Mouse (Mus musculus) cerebellum, adult (tissue): ENCODE results near the gene Itpr3.

Source experiments
- ATAC-seq: cut with Nextera tagmentation; 2 replicates; pipeline ENCODE4 v1.9.2; 2017; ENCODE audit warnings: mild to moderate bottlenecking, moderate library complexity, mixed read lengths; ENCODE audit not compliant: insufficient number of reproducible peaks, low FRiP score, low TSS enrichment

Gene Itpr3

GRCm38 (mm10) chr17:27134187-27134586 is 77.1 kb downstream of the Itpr3 start:
- ATAC-seq, result no peak

DNA sequence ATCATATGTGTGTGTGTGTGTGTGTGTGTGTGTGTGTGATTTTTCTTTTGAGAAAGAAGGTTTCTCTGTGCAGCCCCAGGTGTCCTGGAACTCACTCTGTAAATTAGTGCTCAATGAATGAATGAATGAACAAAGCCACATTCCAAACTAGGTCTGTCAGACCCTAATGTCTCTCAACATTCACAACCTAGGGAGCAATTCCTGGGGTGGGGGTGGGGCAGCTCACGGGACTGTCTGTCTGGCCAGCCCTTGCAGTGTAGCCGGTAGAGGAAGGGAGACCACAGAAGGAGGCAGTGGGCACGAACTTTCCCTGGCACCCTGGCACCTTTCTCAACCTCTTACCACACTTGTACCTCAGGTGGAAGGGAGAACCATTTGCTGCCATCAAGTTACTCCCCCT is 77.6 kb downstream of the Itpr3 start:
- no peak for ATAC-seq

GRCm38 (mm10) chr17:27138396-27138795 is 81.3 kb downstream of the Itpr3 start:
- no peak for ATAC-seq

DNA sequence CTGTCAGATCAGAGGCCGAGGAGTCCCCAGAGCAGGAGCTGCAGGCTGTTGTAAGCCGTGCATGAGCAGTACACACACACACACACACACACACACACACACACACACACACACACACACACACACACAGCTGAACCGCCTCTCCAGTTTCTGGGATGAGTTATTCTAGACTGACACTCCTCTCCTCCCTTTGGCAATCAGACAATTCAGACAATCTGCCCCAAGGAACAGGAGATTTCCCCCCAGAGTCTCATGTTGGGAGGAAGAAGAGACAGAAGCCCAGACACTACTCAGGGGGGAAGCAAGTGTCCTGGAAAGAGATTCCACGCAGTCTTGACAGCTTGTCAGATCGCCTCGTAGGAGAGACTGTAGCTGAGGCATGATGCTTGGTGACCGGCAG is 82.2 kb downstream of the Itpr3 start:
- ATAC-seq, result no peak

DNA sequence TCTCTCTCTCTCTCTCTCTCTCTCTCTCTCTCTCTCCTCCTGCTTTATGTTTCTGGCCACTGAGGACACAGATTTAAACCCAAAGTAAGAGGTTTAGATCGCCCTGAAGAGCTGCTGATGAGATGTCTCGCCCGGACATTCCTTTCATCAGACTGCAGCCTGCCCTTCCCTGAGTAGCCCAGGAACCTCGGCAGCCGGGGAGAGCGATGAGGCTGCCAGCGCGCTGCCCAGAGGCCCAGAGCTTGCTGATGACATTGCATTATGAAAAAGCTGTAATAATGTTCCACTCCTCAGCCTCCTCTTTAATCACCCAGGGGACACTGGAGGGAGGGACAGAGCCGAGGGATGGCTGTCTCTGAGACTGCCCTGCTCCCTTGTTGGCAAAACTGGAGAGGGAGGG is 83.2 kb downstream of the Itpr3 start:
- no peak for ATAC-seq

GRCm38 (mm10) chr17:27141971-27142450 is 84.9 kb downstream of the Itpr3 start:
- ATAC-seq, result no peak

- no peak for ATAC-seq
Observed at GRCm38 (mm10) chr17:27144152-27144551, 87.0 kb downstream of the Itpr3 start.

DNA sequence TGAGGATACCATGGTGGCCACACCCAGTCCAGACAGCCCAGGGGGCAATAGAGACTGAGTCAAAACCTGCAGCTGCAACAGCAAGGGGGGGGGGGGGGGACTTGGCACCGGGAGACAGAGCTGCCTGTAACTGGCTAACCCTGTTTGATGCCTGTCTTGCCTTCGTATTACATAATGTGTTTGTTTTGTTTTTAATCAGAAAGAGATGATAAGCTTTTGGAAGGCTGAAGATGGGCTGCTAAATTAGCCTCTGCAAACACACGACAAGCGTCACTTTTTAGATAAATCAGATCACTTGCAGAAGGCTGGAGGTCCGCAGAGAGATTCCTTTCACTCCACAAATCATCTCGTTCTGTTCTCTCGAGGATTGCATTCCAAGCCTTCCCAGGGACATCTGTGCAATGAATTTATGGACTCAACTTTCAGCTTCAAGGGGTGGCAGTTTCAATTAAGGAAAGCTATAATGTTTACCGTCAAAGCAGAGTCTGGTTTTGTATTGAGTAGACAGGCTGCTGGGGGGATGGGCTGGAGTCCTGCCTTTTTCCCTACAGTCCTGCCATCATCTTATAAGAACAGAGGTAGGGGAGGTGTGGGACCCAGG is 89.3 kb downstream of the Itpr3 start:
- no peak for ATAC-seq

- ATAC-seq, result no peak
Observed at GRCm38 (mm10) chr17:27150871-27151270, 93.8 kb downstream of the Itpr3 start.

DNA sequence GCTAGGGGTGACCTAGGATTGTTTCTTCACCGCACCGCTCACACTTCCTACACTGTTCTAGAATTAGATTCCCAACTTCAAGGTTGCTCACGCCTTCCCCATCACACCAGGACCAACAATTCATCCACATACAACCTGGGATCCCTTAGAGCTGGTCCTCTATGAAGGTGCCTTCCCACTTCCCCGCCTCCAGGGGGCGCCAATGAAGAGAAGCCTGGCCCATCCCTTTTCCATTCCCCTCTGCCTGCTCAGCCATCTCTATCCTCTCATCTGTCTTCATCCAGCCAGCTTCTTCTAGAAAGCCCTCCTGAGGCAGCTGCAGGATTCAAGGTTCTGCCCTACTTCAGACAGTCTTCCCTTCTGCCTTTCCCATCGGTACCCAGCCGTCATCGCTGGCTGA is 94.3 kb downstream of the Itpr3 start:
- ATAC-seq, result no peak

- no peak for ATAC-seq
Observed at GRCm38 (mm10) chr17:27152976-27153723, 96.0 kb downstream of the Itpr3 start.

GRCm38 (mm10) chr17:27153773-27154193 is 96.7 kb downstream of the Itpr3 start:
- no peak for ATAC-seq

GRCm38 (mm10) chr17:27154256-27154655 is 97.2 kb downstream of the Itpr3 start:
- peak; percentile 58; the same call in 1 of the 2 replicates for ATAC-seq

GRCm38 (mm10) chr17:27154881-27155280 is 97.8 kb downstream of the Itpr3 start:
- no peak for ATAC-seq

DNA sequence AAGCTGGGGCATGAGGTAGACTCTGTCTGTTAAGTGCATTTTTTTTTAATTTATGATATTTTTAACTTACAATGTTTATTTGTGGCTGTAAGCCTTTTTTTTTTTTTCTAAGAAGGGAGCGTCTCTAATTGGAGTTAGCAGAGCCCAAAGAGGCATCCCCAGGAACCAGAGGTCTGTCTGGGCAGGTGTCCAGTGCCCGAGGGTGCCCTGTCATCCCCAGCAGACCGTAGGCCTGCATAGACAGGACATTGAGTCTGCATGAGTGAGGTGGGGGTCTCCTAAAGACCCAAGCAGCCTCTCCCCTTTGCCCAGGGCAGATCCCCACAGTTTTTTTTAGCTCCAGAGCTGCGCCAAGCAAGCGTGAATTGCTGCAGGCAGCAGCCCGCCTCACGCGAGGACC is 98.6 kb downstream of the Itpr3 start:
- no peak for ATAC-seq

GRCm38 (mm10) chr17:27158439-27158838 is 101.3 kb downstream of the Itpr3 start:
- ATAC-seq, result no peak

DNA sequence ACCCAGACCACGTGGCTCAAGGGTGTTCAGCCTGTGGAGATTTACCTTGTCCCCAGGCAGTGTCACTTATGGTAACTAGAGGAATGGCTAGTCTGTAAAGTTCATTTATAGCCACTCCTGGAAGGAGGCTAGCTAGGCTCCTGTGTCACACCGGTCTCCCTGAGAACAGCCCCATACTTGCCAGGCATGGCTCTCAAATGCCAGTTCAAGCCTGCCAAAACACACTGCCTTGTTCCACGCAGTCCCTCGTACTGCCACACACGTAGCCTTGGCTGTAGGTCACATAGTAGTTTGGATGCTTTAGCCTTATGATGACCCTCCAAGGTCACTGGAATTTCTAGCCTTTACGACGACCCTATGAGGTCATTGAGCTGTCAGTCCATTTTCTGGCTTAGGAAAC is 102.1 kb downstream of the Itpr3 start:
- ATAC-seq, result no peak

- ATAC-seq, result no peak
Observed at GRCm38 (mm10) chr17:27160905-27161304, 103.8 kb downstream of the Itpr3 start.

DNA sequence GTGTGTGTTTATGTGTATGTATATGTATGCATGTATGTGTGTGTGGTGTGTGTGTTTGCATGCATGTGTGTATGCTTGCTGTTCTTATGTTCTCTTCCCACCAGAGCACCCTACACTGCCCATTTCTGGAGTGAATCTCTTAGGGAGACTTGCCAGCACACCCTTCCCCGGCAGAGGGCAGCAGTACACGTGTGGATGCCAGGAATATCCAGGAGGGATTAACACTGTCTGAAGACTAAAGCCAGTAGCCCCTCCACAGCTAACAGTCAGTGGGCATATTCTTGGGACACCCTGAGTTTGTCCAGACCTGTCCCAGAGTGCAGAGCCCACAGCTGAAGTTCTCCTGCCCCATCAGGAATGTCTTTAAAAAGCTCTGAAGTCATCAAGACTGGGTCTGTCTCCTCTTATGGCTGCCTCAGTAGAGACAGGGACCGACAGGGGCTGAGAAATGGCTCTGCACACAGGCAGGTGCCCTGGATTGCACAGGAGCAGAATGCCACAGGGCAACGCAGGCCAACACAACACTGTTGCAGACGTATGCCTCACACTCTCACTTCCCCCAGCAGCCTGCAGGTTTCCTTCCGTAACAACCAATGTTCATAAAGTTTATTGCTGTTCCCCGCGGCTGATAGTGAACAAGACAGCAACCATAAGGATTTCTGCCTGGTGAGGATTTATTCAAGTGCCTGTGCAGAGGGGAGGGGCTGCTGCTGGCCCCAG is 108.1 kb downstream of the Itpr3 start:
- no peak for ATAC-seq

DNA sequence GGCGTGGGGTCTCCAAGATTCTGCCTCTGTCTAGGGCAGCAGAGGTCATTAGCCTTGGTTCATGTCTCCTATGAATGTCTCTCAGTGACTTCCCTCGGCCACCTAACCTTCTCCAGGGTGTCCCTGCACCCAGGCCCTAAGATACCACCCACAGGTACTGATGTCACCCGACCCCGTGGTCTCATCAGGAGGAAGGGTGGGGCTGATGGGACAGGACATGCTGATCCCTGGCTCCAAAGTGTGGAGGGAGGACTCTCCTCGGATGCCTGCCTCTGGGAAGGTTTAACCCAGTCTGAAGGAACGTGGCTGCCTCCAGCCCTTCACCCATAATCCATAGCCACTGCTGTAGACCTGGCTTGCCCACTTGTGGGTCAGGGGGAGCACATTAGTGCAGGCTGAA is 109.8 kb downstream of the Itpr3 start:
- ATAC-seq, result no peak

DNA sequence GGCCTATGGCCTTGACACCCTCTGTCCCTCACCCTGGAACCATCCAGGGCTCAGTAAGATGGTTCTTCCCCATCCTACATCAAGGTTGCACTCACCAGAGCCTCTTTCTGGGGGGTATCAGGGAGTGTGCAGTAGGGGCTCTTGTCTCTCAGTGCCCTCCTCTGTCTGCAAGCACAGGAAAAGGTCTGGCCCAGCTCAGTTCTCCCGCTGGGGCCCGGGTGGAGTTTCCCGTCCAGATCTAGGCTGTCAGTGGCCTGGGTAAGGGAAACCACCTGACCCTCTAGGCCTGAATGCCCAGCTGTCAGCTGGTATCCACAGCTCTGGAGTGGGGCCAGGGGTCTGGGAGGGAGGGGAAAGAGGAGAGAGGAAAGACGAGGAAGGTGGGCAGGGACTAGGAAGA is 110.4 kb downstream of the Itpr3 start, which contains the start of gene Ip6k3:
Gene Ip6k3 (minus strand): TSS at position 251 of the 400 bp plus-strand sequence.
- no peak for ATAC-seq
